Mouse (Mus musculus) C2C12 (cell line): ENCODE measurements around the gene Cdc42ep5. TPM values are rescaled to one million over a fixed set of nuclear protein-coding genes. Genes with fewer than 3 reads are reported as not detected.

Experiments used
- H3K27me3 ChIP-seq: one replicate; pipeline ENCODE4 v1.6.1; 2011; ENCODE audit not compliant: control insufficient read depth, insufficient read depth, insufficient read length
- H3K36me3 ChIP-seq: one replicate; pipeline ENCODE4 v1.6.1; 2011; ENCODE audit not compliant: control insufficient read depth, insufficient read depth
- H3K4me3 ChIP-seq: one replicate; pipeline ENCODE4 v1.5.1; 2011; ENCODE audit warnings: mild to moderate bottlenecking, control low read depth; ENCODE audit not compliant: poor library complexity, insufficient read depth, severe bottlenecking
- H3K79me2 ChIP-seq: one replicate; pipeline ENCODE4 v1.6.1; 2011; ENCODE audit not compliant: control insufficient read depth, insufficient read depth
- H3K79me3 ChIP-seq: one replicate; pipeline ENCODE4 v1.6.1; 2011; ENCODE audit warnings: low read depth, control low read depth
- H3ac ChIP-seq: one replicate; pipeline ENCODE3; 2011; ENCODE audit warnings: low read depth; ENCODE audit not compliant: control insufficient read depth, insufficient read length
- CEBPB ChIP-seq: IDR thresholded peaks from one replicate; pipeline ENCODE4 v1.6.1; 2011; ENCODE audit warnings: low read depth, mild to moderate bottlenecking, control low read depth, moderate library complexity
- CTCF ChIP-seq: IDR thresholded peaks from one replicate; pipeline ENCODE4 v1.5.1; 2011; ENCODE audit not compliant: control insufficient read depth, insufficient read depth, insufficient read length
- FOSL1 ChIP-seq: IDR thresholded peaks from one replicate; pipeline ENCODE4 v1.8.0; 2011; ENCODE audit warnings: mild to moderate bottlenecking, low read length; ENCODE audit not compliant: poor library complexity, insufficient read depth, severe bottlenecking
- MAX ChIP-seq: IDR thresholded peaks from one replicate; pipeline ENCODE4 v1.6.1; 2011; ENCODE audit warnings: mild to moderate bottlenecking, control low read depth
- MYOD1 ChIP-seq: IDR thresholded peaks from one replicate; pipeline ENCODE4 v1.6.1; 2011; ENCODE audit warnings: low read depth; ENCODE audit not compliant: control insufficient read depth, insufficient read length
- MYOG ChIP-seq: IDR thresholded peaks from one replicate; pipeline ENCODE4 v1.6.1; 2011; ENCODE audit not compliant: control insufficient read depth, insufficient read length; ENCODE audit errors: extremely low read depth
- USF1 ChIP-seq: IDR thresholded peaks from one replicate; pipeline ENCODE4 v1.6.1; 2011; ENCODE audit warnings: low read depth, mild to moderate bottlenecking, control low read depth, moderate library complexity
- polyA plus RNA-seq: library from polyadenylated mRNA; unstranded; fragments of >200 nt; fragmentation: generic; extraction: Trizol; gene quantifications from one replicate; pipeline ENCODE4 v1.2.1, GENCODE M21; 2012; ENCODE audit warnings: missing spikeins

The Cdc42ep5 gene
- polyA plus RNA-seq, 1 experiment: 26.1 TPM

DNA sequence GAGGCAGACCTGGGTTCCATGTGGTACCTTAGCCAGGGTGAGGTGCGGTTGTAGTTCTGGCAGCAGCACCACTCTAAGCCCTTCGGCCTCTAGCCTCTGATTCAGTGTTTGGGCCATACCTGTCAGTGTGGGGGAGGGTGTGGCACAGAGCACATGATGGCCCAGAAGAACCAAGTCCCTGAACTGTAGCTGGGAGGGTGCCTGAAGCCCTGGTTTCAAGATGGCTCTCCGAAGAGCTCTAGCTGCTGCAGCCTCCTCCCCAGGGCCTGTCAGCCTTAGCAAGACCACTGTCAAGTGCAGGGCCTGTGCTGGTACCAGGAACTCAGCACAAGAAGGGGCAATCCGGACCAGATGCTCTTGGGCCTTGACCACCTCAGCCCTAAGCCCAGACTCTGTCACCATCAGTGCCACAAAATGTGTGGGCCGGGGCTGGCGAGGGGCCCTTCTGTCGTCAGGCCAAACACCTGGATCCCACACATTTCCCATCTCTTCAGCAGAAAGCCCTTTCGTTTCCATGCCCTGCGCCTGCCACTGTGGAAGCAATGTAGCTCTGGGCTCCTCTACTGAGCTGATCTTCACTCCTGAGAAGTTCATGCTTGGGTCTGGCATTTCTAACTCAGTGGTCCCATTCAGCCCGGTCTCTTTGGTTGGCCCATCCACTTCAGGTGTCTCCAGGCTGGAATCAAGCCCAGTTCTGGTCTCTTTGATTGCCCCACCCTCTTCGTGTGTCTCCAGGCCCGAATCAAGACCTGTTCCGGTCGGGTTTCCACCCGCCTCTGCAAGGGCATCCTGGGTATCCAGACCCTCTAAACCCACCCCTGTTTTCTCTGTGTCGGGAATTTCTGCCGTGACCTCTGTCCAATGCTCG is 16.1 kb downstream of the Cdc42ep5 start:
- Histone ChIP-seq H3K4me3 (peak overlapping the region; percentile 40), H3K27me3 (no peaks in the 10 kb centered on the region), H3K79me2 (no peaks in the 10 kb centered on the region), H3K79me3 (no peaks in the 10 kb centered on the region), H3ac (peak overlapping the region; percentile 70), H3K36me3 (peaks cover 38% of the 10 kb centered on the region)
- TF ChIP-seq CEBPB: no peak
- no peak for TF ChIP-seq USF1
- TF ChIP-seq MYOD1: no peak
- TF ChIP-seq FOSL1: no peak
- TF ChIP-seq CTCF: no peak
- TF ChIP-seq MAX: no peak
- no peak for TF ChIP-seq MYOG

DNA sequence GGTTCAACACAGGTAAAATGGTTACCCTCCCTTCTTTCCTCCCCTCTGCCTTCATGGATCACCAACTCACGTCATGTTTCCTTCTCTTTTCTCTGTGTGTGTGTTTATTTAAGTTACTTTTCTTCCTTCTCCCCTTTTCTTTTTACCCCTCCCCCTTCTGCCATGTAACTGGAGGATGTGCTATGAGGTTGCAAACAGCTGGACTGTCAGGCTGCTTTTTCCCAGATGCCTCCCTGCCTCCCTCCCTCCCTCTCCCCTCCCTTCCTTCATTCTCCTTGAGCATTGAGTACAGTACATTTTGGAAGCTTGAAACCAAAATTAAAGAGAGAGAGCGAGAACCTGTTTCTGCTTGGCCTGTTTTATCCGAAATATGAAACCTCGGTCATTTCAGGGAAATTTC is 16.8 kb downstream of the Cdc42ep5 start:
- peaks cover 41% of the 10 kb centered on the region for H3K36me3 ChIP-seq
- no peak overlapping the region for H3ac ChIP-seq
- no peaks in the 10 kb centered on the region for H3K79me3 ChIP-seq
- no peaks in the 10 kb centered on the region for H3K27me3 ChIP-seq
- H3K79me2 ChIP-seq: no peaks in the 10 kb centered on the region
- H3K4me3 ChIP-seq: no peak overlapping the region
- TF ChIP-seq CTCF (no peak), CEBPB (no peak), MYOD1 (no peak), FOSL1 (no peak), MYOG (no peak), USF1 (no peak), MAX (no peak)

DNA sequence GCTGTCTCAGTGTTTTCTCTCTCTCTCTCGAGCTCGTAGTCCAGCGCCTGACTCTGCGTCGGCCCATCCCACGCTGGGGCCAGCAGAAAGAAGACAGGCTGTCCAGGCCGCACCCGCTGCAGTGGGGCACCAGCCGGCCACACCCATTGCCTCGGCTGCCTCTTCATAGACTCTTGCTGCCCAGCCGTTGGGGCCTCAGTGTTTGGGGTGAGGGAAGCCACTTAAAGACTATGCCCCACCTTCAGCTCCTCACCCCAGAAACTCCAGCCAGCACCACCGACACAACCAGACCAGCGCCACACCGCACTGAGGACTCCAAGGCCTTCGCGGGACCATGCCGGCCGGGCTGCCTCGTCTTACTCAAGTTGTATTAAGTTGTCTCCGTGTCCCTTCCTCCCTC is 17.3 kb downstream of the Cdc42ep5 start:
- H3K79me2 ChIP-seq: no peaks in the 10 kb centered on the region
- no peak overlapping the region for H3ac ChIP-seq
- no peak for TF ChIP-seq MAX
- no peak for TF ChIP-seq FOSL1
- no peak for TF ChIP-seq CTCF
- no peak for TF ChIP-seq MYOG
- TF ChIP-seq CEBPB: no peak
- TF ChIP-seq USF1: no peak
- TF ChIP-seq MYOD1: no peak
- H3K36me3 ChIP-seq: peaks cover 46% of the 10 kb centered on the region
- H3K79me3 ChIP-seq: no peaks in the 10 kb centered on the region
- H3K4me3 ChIP-seq: no peak overlapping the region
- no peaks in the 10 kb centered on the region for H3K27me3 ChIP-seq

DNA sequence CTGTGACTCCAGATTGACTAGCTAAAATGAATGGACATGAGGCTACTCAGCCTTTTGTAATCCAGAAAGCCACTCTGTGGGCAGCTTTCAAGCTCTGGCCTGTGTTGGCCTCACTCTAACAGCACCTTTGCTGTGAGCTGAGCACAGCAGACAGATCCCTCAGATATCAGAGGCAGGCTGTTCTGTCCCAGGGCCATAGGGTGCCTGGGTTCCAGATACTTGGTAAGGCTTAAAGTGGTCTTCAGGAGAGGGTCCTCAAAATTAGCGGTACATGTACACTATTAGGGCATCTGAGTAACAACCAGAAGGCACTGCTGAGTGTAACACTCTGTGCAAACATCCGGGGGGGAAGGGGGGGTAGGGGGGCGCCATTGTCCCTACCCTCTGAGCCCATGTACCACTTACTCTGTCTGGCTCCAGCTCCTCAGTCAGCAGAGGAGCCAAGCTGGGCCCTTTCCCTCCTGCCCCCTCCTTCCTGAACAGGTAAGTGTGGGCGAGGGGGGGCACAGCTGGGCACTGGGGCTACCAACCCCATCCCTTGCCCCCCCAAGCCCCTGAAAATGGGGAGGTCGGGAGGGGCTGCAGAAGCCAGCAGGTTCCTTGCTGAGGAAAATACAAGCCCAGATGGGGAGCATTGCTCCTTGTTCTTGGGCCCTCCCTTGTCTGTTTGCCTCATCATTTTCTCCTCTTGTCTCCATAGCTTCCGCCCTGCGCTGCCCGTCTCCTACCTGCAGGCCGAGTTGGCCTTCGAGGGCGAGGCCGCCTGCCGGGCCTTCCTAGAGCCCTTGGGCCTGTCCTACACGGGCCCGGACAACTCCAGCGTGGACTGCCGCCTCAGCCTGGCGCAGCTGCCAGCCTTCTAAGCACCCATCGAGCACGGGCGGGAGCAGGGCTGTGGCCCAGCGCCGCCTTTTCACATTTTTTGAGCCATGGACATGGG is 18.1 kb downstream of the Cdc42ep5 start:
- Histone ChIP-seq H3ac (no peak overlapping the region), H3K4me3 (no peak overlapping the region), H3K79me2 (no peaks in the 10 kb centered on the region), H3K79me3 (peaks cover 2% of the 10 kb centered on the region), H3K36me3 (peaks cover 55% of the 10 kb centered on the region), H3K27me3 (no peaks in the 10 kb centered on the region)
- TF ChIP-seq MAX: no peak
- TF ChIP-seq MYOG: no peak
- no peak for TF ChIP-seq CEBPB
- no peak for TF ChIP-seq MYOD1
- no peak for TF ChIP-seq FOSL1
- TF ChIP-seq CTCF: no peak
- no peak for TF ChIP-seq USF1

DNA sequence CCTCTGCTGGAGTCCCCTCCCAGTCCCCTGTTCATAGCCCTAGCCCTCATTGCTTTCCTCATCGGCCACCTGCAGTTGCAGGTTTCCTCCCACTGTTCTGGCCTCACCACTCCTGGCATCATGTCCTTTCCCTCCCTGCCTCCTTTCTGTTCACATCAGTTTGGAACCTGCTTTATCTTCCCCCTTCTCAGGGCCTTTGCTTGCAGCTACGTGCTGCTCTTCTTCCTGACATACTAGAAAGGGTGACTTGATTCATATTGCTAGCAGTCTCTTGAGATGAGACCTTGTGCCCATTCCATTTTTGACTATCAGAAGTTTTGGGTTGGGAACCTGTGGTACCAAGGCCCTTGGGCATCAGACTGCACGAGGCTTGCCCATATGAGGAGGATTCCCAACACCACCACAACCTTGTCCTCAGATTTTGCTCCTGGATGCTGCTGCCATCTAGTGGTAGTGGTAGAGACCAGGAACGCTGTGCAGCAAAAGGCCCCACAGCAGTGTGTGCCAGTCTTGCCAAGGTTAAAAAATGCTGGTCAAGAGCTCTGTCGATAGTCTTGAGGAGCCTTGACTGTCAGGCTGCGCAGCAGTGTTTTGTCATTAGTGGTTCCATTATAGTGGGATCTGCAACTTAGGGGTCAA is 19.0 kb downstream of the Cdc42ep5 start:
- TF ChIP-seq MYOD1 (no peak), CTCF (peak; percentile 71), USF1 (no peak)
- peaks cover 63% of the 10 kb centered on the region for H3K36me3 ChIP-seq

More for the DNA sequence above, 19.0 kb downstream of the Cdc42ep5 start:
- Histone ChIP-seq H3K79me2 (peaks cover 6% of the 10 kb centered on the region), H3K27me3 (no peaks in the 10 kb centered on the region), H3K4me3 (no peak overlapping the region), H3K79me3 (peaks cover 3% of the 10 kb centered on the region), H3ac (no peak overlapping the region)
